Mouse (Mus musculus): ENCODE measurements at regions not wholly inside any gene's neighbourhood (a gene's known extent, or its start where the extent isn't known, plus 50 kb on each side); places are given as distances from the start of the nearest gene placed in this dataset.

DNA sequence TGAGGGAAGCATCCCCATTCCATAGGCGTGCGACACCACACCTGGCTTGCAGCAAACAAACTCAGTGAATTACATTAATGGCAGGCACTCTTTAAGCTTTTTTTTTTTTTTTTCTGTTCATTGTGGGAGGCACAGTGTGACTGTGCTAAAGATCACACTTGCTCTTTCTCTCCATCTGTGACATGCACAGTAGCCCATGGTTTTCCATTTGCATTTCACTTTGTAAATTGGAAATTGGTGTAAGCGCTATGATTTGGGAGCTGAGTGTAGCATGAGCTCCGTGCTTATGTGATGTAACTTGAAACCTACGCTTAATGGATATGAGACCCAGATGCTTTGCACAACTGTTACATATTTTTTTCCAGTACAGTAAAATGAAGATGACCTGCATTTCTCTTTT is 431.2 kb downstream of the Ccser2 start:
- TF ChIP-seq CTCF (IDR thresholded peaks at IDR 0.05; ENCODE audit: low read depth) (no peak), EP300 (optimal IDR thresholded peaks at IDR 0.05) (no peak)

All from stomach, postnatal 0 days (tissue).